Mouse (Mus musculus): Measurements from ENCODE around the gene Ccr10. TPM values are rescaled to one million over a fixed set of nuclear protein-coding genes. Genes with fewer than 3 reads are reported as not detected.
"Not testable (repeated sequence)": the region's sequence is repeated elsewhere in the genome, so short reads cannot be mapped to it uniquely, and the experiment has no call there.

The Ccr10 gene
- polyA plus RNA-seq, 1 experiment from 2014 or later: 0.55 TPM

DNA sequence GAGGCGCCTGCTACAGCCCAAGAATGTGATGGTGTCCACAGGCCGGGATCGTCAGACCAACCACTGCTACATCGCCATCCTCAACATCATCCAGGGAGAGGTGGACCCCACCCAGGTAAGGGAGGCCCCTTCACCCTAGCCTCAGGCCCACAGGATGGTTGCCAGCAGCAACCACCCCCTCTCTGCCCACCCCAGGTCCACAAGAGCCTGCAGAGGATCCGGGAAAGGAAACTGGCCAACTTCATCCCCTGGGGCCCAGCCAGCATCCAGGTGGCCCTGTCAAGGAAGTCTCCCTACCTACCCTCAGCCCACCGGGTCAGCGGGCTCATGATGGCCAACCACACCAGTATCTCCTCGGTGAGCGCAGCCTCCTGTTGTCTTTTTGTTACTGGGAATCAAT, 50.2 kb downstream of the Ccr10 start:
- H3K4me3 ChIP-seq; H3K4me2 ChIP-seq; ATAC-seq (ENCODE audit: borderline replicate concordance, extremely low read depth, low FRiP score, low TSS enrichment); H3K9ac ChIP-seq; H3K27ac ChIP-seq; H3K9me3 ChIP-seq; H3K27me3 ChIP-seq: not testable (repeated sequence)
- 96% methylated on average over 9 of the region's 9 CpGs for WGBS
- peaks cover 32% of the 10 kb centered on the region for H3K36me3 ChIP-seq
- peaks cover 16% of the 10 kb centered on the region for H3K4me1 ChIP-seq

DNA sequence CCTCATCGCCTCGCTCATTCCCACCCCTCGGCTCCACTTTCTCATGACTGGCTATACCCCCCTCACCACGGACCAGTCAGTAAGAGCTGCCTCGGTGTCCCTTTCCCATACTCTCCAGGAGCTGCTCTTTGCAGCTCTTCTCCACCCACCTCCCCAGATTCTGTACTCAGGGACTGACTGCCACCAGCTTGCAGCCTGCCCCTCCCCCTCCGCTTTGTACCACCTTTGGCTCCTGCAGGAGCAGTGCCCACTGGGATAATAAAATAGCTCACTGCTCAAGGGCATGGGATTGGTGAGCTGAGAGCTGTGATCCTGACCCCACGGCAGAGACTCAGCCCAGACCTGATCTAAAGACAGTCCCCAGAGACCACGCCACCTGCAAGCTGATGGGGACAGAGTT, 50.7 kb downstream of the Ccr10 start:
- H3K27ac ChIP-seq; H3K9me3 ChIP-seq; H3K9ac ChIP-seq; ATAC-seq (ENCODE audit: borderline replicate concordance, extremely low read depth, low FRiP score, low TSS enrichment); H3K27me3 ChIP-seq; H3K4me3 ChIP-seq; H3K4me2 ChIP-seq: not testable (repeated sequence)
- WGBS: 87% methylated on average over 8 of the region's 8 CpGs
- Histone ChIP-seq H3K36me3 (peaks cover 32% of the 10 kb centered on the region), H3K4me1 (peaks cover 15% of the 10 kb centered on the region)

Small RNAs within 50 kb of the gene (microRNA-seq; reads per million reads assigned to microRNA genes)
- not detected for gene Gm27626

Other genes with a start within 250 kb of the Ccr10 start
- 41.2 and 53.4 TPM in 2 replicates for gene Stat3, start 235.9 kb downstream of the Ccr10 start, polyA plus RNA-seq (2015; fragmentation: Nextera tagmentation; extraction: Ambion mirVana)
- gene Cavin1, start 204.6 kb downstream of the Ccr10 start, polyA plus RNA-seq (2015; fragmentation: Nextera tagmentation; extraction: Ambion mirVana): 392 and 425 TPM in 2 replicates
- 36.7 and 37.8 TPM in 2 replicates for gene Atp6v0a1, start 166.0 kb downstream of the Ccr10 start, polyA plus RNA-seq (2015; fragmentation: Nextera tagmentation; extraction: Ambion mirVana)
- gene Naglu, start 105.4 kb downstream of the Ccr10 start, polyA plus RNA-seq (2015; fragmentation: Nextera tagmentation; extraction: Ambion mirVana): 20.4 and 22.5 TPM in 2 replicates
- gene Hsd17b1, start 97.0 kb downstream of the Ccr10 start, polyA plus RNA-seq (2015; fragmentation: Nextera tagmentation; extraction: Ambion mirVana): 0.11 and 0.15 TPM in 2 replicates
- gene Coasy, start 92.9 kb downstream of the Ccr10 start, polyA plus RNA-seq (2015; fragmentation: Nextera tagmentation; extraction: Ambion mirVana): 42.8 and 43.2 TPM in 2 replicates
- gene Mlx, start 88.2 kb downstream of the Ccr10 start, polyA plus RNA-seq (2015; fragmentation: Nextera tagmentation; extraction: Ambion mirVana): 43.4 and 54.1 TPM in 2 replicates
- gene Psmc3ip, start 80.0 kb downstream of the Ccr10 start, polyA plus RNA-seq (2015; fragmentation: Nextera tagmentation; extraction: Ambion mirVana): 35.1 and 37.5 TPM in 2 replicates
- 21.8 and 22.1 TPM in 2 replicates for gene Retreg3, start 55.5 kb downstream of the Ccr10 start, polyA plus RNA-seq (2015; fragmentation: Nextera tagmentation; extraction: Ambion mirVana)
- gene Tubg1, start 55.5 kb downstream of the Ccr10 start, polyA plus RNA-seq (2015; fragmentation: Nextera tagmentation; extraction: Ambion mirVana): 89.6 and 90.6 TPM in 2 replicates
- gene Tubg2, start 19.5 kb downstream of the Ccr10 start, polyA plus RNA-seq (2015; fragmentation: Nextera tagmentation; extraction: Ambion mirVana): 3.5 and 3.6 TPM in 2 replicates
- gene Cntnap1, start 4.9 kb downstream of the Ccr10 start, polyA plus RNA-seq (2015; fragmentation: Nextera tagmentation; extraction: Ambion mirVana): 1.1 and 1.4 TPM in 2 replicates
- 19.8 and 19.9 TPM in 2 replicates for gene Plekhh3, start 4.1 kb downstream of the Ccr10 start, polyA plus RNA-seq (2015; fragmentation: Nextera tagmentation; extraction: Ambion mirVana)
- 16.2 and 19.2 TPM in 2 replicates for gene Ezh1, start 51.0 kb upstream of the Ccr10 start, polyA plus RNA-seq (2015; fragmentation: Nextera tagmentation; extraction: Ambion mirVana)
- 264 and 286 TPM in 2 replicates for gene Ramp2, start 70.6 kb upstream of the Ccr10 start, polyA plus RNA-seq (2015; fragmentation: Nextera tagmentation; extraction: Ambion mirVana)
- 127 and 128 TPM in 2 replicates for gene Vps25, start 78.3 kb upstream of the Ccr10 start, polyA plus RNA-seq (2015; fragmentation: Nextera tagmentation; extraction: Ambion mirVana)
- 3.7 and 5.0 TPM in 2 replicates for gene Wnk4, start 85.1 kb upstream of the Ccr10 start, polyA plus RNA-seq (2015; fragmentation: Nextera tagmentation; extraction: Ambion mirVana)
- gene Cntd1, start 103.6 kb upstream of the Ccr10 start, polyA plus RNA-seq (2015; fragmentation: Nextera tagmentation; extraction: Ambion mirVana): 1.3 and 1.7 TPM in 2 replicates
- 189 and 194 TPM in 2 replicates for gene Coa3, start 103.7 kb upstream of the Ccr10 start, polyA plus RNA-seq (2015; fragmentation: Nextera tagmentation; extraction: Ambion mirVana)
- gene Becn1, start 126.8 kb upstream of the Ccr10 start, polyA plus RNA-seq (2015; fragmentation: Nextera tagmentation; extraction: Ambion mirVana): 146 and 165 TPM in 2 replicates
- gene Psme3, start 140.8 kb upstream of the Ccr10 start, polyA plus RNA-seq (2015; fragmentation: Nextera tagmentation; extraction: Ambion mirVana): 130 and 133 TPM in 2 replicates
- 0.81 and 1.2 TPM in 2 replicates for gene Aoc2, start 149.6 kb upstream of the Ccr10 start, polyA plus RNA-seq (2015; fragmentation: Nextera tagmentation; extraction: Ambion mirVana)
- 1.3 and 1.4 TPM in 2 replicates for gene Aoc3, start 155.2 kb upstream of the Ccr10 start, polyA plus RNA-seq (2015; fragmentation: Nextera tagmentation; extraction: Ambion mirVana)
- not detected in 2 replicates for gene G6pc, start 192.1 kb upstream of the Ccr10 start, polyA plus RNA-seq (2015; fragmentation: Nextera tagmentation; extraction: Ambion mirVana)
- 78.8 and 83.3 TPM in 2 replicates for gene Aarsd1, start 242.2 kb upstream of the Ccr10 start, polyA plus RNA-seq (2015; fragmentation: Nextera tagmentation; extraction: Ambion mirVana)
- 8.1 and 12.7 TPM in 2 replicates for gene Gm27029, start 249.4 kb upstream of the Ccr10 start, polyA plus RNA-seq (2015; fragmentation: Nextera tagmentation; extraction: Ambion mirVana)
- gene Rundc1, start 249.6 kb upstream of the Ccr10 start, polyA plus RNA-seq (2015; fragmentation: Nextera tagmentation; extraction: Ambion mirVana): 20.8 and 21.3 TPM in 2 replicates
- 12.8 and 13.4 TPM in 2 replicates for gene Ptges3l, start 249.9 kb upstream of the Ccr10 start, polyA plus RNA-seq (2015; fragmentation: Nextera tagmentation; extraction: Ambion mirVana)

All from lung, embryonic 15.5 days (tissue).